Mouse (Mus musculus) embryonic facial prominence, embryonic 13.5 days (tissue): ENCODE results near the gene Hist1h2bm. TPM values are rescaled to one million over a fixed set of nuclear protein-coding genes. Genes with fewer than 3 reads are reported as not detected.
A peak's percentile ranks its signal among the peaks of the same experiment; 100 is the strongest.
"Not testable (repeated sequence)": the region's sequence is repeated elsewhere in the genome, so short reads cannot be mapped to it uniquely, and the experiment has no call there.

Experiments
- ATAC-seq: fragments of 200-750 bp; cut with Nextera tagmentation; 2 replicates; pipeline ENCODE4 v1.8.0; 2017; ENCODE audit warnings: low read depth; ENCODE audit not compliant: insufficient number of reproducible peaks, insufficient read depth, low FRiP score, low TSS enrichment
- H3K27ac ChIP-seq: fragments of 300-500 bp; sonication (generic); 2 replicates; pipeline ENCODE4 v1.5.1; 2015; ENCODE audit warnings: moderate library complexity, mild to moderate bottlenecking, inconsistent platforms
- H3K27me3 ChIP-seq: fragments of 300-500 bp; sonication (generic); 2 replicates; pipeline ENCODE4 v1.6.1; 2015; ENCODE audit warnings: mild to moderate bottlenecking, inconsistent platforms
- H3K36me3 ChIP-seq: fragments of 300-500 bp; sonication (generic); 2 replicates; pipeline ENCODE4 v1.6.1; 2015; ENCODE audit warnings: mild to moderate bottlenecking, inconsistent platforms
- H3K4me1 ChIP-seq: fragments of 300-500 bp; sonication (generic); 2 replicates; pipeline ENCODE4 v1.6.1; 2015; ENCODE audit warnings: inconsistent platforms
- H3K4me2 ChIP-seq: fragments of 300-500 bp; sonication (generic); 2 replicates; pipeline ENCODE4 v1.6.1; 2015; ENCODE audit warnings: moderate library complexity, mild to moderate bottlenecking, inconsistent platforms
- H3K4me3 ChIP-seq: fragments of 300-500 bp; sonication (generic); 2 replicates; pipeline ENCODE4 v1.5.1; 2015; ENCODE audit warnings: mild to moderate bottlenecking, inconsistent platforms
- H3K9ac ChIP-seq: fragments of 300-500 bp; sonication (generic); 2 replicates; pipeline ENCODE4 v1.6.1; 2015; ENCODE audit warnings: mild to moderate bottlenecking, inconsistent platforms
- H3K9me3 ChIP-seq: fragments of 300-500 bp; sonication (generic); 2 replicates; pipeline ENCODE4 v1.6.1; 2016; ENCODE audit warnings: inconsistent platforms
- WGBS: fragments of 180-500 bp; shearing (Covaris S2); methylation state at CpG from one replicate; pipeline ENCODE4 v1.1.7; 2015; ENCODE audit warnings: mixed read lengths; 5-methylcytosine and 5-hydroxymethylcytosine counted together
- polyA plus RNA-seq: library from polyadenylated mRNA; unstranded; fragments of >200 nt; fragmentation: Nextera tagmentation; extraction: Ambion mirVana; gene quantifications from 2 replicates; pipeline ENCODE4 v1.2.1, GENCODE M21; 2015

Hist1h2bm gene
- 4.2 and 7.3 TPM in 2 replicates for polyA plus RNA-seq

DNA sequence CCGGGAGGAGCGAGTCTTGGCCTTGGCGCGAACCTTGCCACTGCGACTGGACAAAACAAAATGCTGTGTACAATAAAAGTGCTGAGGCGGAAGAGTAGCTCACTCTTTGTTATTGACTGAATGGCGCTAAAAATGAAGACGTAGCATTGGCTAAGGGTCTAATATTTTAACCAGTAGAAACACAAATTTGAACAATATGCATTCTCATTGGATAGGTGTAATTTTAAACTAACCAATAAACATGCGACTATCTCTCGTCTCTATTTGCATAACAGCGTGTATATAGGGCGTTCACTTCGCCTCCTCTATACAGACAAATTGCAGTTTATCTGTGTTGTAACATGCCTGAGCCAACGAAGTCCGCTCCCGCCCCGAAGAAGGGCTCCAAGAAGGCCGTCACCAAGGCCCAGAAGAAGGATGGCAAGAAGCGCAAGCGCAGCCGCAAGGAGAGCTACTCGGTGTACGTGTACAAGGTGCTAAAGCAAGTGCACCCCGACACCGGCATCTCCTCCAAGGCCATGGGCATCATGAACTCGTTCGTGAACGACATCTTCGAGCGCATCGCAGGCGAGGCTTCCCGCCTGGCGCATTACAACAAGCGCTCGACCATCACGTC, at the start of gene Hist1h2bm:
Gene Hist1h2bm (plus strand): TSS at position 288 of the 616 bp plus-strand sequence.
- under 1% methylated on average over 37 of the region's 37 CpGs for WGBS
- peak; percentile 96 for ATAC-seq

DNA sequence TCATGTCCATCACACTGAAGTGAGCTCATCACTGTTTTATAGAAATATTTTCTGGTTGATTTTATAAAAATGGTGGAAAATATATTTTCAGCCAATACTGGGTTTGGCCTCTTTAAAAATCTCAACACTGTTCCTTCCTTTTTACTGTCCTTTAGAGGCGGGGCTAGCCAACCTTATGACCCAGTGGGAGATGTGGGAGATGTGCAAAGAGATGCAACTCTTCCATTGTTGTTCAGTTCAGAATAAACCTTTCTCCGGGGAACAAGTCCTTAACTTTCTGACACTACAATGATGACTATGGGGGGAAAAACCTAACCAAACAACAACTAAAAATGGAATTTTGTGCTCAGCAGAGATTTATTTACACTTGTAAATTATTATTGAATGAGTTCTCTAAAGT, 44.5 kb upstream of the Hist1h2bm start, which contains the start of gene Olfr1360:
Gene Olfr1360 (minus strand): TSS at position 101 of the 400 bp plus-strand sequence.
- no peak within 1 kb of the TSS for H3K9ac ChIP-seq
- H3K27ac ChIP-seq, result no peak within 1 kb of the TSS
- no peaks in the 10 kb centered on the region for H3K27me3 ChIP-seq
- no peaks in the 10 kb centered on the region for H3K4me1 ChIP-seq
- H3K9me3 ChIP-seq, result no peaks in the 10 kb centered on the region
- H3K4me2 ChIP-seq, result no peak within 1 kb of the TSS
- WGBS, result 84% methylated on average over 2 of the region's 2 CpGs
- H3K4me3 ChIP-seq, result no peak within 1 kb of the TSS
- no peaks in the 10 kb centered on the region for H3K36me3 ChIP-seq
- ATAC-seq, result no peak

More for the DNA sequence above, at the start of gene Hist1h2bm:
- peak within 1 kb of the TSS; percentile 45 for H3K4me3 ChIP-seq
- peak within 1 kb of the TSS; percentile 64 for H3K4me2 ChIP-seq
- not testable (repeated sequence) for H3K36me3 ChIP-seq, H3K9me3 ChIP-seq, H3K27me3 ChIP-seq
- peak within 1 kb of the TSS; percentile 92 for H3K27ac ChIP-seq
- peaks cover 31% of the 10 kb centered on the region for H3K4me1 ChIP-seq
- peak within 1 kb of the TSS; percentile 73 for H3K9ac ChIP-seq

DNA sequence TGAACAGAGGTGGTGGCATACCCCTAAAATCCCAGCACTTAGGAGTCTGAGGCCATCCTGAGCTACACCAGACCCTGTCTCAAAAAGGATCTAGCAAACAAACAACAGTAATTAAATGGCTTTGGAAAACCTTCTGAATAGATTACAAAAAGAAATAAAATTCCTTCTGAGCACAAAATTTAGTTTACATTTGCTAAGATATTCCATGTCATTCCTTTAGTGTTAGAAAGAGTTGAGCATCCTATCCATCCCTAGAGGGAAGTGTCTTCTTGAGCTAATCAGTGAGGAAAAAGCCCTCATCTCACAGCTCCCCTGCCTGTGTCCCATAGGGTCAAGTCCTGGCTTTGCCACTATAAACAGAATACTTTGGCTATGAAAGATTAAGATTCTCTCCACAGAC, 24.0 kb upstream of the Hist1h2bm start, which contains the start of gene Olfr1359:
Gene Olfr1359 (plus strand): TSS at position 301 of the 400 bp plus-strand sequence.
- no peak within 1 kb of the TSS for H3K4me3 ChIP-seq
- no peak for ATAC-seq
- H3K4me2 ChIP-seq, result no peak within 1 kb of the TSS
- H3K27me3 ChIP-seq, result no peaks in the 10 kb centered on the region
- no peaks in the 10 kb centered on the region for H3K9me3 ChIP-seq
- no peak within 1 kb of the TSS for H3K9ac ChIP-seq
- H3K27ac ChIP-seq, result no peak within 1 kb of the TSS
- H3K4me1 ChIP-seq, result no peaks in the 10 kb centered on the region
- no peaks in the 10 kb centered on the region for H3K36me3 ChIP-seq

DNA sequence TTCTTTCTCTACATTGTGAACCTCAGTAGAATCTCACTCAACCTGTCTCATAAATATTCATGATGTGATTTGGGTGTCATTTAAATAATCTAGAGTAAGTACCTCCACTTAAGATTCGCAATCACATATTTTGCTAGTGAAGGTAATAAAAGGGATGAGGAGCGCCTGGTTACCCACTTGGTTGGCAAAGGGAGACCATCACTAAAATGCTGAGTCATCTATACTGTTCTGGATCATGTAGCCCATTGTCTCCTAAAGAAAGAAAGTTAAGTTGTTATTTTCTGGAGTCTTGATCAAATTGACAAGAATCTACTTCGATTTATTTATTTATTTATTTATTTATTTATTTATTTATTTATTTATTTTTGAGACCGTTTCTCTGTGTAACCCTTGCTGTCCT, 15.2 kb upstream of the Hist1h2bm start:
- Histone ChIP-seq H3K27ac (no peak overlapping the region), H3K4me2 (no peak overlapping the region), H3K27me3 (no peaks in the 10 kb centered on the region), H3K4me3 (no peak overlapping the region), H3K9me3 (no peaks in the 10 kb centered on the region), H3K4me1 (0 out of 2 replicates have a peak, but pooled peaks cover 4% of the 10 kb centered on the region), H3K36me3 (no peaks in the 10 kb centered on the region), H3K9ac (no peak overlapping the region)
- 75% methylated on average over 4 of the region's 4 CpGs for WGBS
- no peak for ATAC-seq

DNA sequence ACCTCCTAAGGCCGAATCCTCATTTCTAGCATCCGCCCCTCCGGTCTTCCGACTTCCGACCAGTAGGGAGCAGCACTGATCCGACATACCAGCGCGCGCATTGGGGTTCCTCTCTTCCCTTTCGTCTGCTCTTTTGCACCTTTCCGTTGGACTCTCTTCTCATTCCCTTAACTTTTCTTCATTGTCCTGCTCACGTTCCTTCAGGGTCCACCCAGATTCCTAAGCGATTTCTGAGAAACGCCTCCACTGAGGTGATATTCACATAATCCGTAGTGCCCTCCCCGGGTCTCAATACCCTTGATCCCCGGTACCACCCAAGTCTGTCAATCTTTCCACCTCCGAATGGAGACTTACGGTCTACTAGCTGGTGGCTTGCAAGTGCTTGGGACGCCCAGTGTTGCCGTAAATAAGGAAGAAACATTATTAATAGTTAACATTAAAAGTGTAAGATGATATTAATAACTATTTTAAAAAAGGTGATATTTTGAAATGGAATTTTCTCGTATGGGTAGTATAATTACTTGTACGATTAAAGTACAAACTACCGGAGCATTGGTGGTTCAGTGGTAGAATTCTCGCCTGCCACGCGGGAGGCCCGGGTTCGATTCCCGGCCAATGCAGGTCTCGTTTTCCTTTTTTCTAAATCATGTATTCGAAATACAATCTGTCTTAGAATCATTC, 11.7 kb upstream of the Hist1h2bm start:
- Histone ChIP-seq H3K4me3 (peak overlapping the region; percentile 66), H3K27me3 (no peaks in the 10 kb centered on the region), H3K9ac (peak overlapping the region; percentile 75), H3K4me2 (peak overlapping the region; percentile 66), H3K27ac (peak overlapping the region; percentile 88), H3K36me3 (no peaks in the 10 kb centered on the region), H3K4me1 (peaks cover 8% of the 10 kb centered on the region), H3K9me3 (no peaks in the 10 kb centered on the region)
- ATAC-seq, result peak; percentile 81; the same call in 1 of the 2 replicates
- WGBS, result under 1% methylated on average over 32 of the region's 32 CpGs

DNA sequence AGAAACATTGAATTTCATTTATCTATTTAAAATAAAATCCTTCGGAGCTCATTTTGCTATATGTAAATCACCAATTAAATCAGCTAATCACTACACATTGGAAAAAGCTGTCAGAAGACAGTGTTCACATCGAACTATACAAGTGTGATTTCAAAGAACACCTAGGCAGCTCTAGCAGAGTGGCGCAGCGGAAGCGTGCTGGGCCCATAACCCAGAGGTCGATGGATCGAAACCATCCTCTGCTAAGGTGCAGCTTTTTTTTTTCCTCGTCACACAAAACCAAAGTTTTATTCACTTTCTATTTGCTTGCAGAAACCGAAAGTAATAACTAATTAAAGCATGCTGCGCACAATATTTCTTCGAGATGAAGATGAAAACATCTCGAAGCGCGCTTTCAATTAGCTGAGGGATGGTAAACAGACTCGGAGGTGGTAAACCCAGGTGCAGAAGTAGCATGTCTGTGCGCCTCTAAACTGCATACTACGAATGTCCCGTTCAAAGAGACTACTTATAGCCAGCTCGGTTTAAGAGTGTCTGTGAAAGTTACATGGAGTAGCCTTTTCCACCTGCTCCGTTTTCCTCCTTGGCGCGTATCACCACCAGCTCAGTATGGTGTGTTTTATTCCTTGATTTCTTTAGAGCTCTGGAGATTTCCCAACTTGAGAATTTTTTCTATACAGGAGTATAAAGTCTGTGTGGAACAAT, 10.9 kb upstream of the Hist1h2bm start:
- H3K4me2 ChIP-seq, result peak overlapping the region; percentile 66
- peak overlapping the region; percentile 70 for H3K9ac ChIP-seq
- H3K27ac ChIP-seq, result peak overlapping the region; percentile 23; the same call in 1 of the 2 replicates
- no peaks in the 10 kb centered on the region for H3K27me3 ChIP-seq
- peaks cover 12% of the 10 kb centered on the region for H3K4me1 ChIP-seq
- peak overlapping the region; percentile 53 for H3K4me3 ChIP-seq
- 2% methylated on average over 22 of the region's 22 CpGs for WGBS
- no peaks in the 10 kb centered on the region for H3K36me3 ChIP-seq
- peak; percentile 75 for ATAC-seq
- no peaks in the 10 kb centered on the region for H3K9me3 ChIP-seq

DNA sequence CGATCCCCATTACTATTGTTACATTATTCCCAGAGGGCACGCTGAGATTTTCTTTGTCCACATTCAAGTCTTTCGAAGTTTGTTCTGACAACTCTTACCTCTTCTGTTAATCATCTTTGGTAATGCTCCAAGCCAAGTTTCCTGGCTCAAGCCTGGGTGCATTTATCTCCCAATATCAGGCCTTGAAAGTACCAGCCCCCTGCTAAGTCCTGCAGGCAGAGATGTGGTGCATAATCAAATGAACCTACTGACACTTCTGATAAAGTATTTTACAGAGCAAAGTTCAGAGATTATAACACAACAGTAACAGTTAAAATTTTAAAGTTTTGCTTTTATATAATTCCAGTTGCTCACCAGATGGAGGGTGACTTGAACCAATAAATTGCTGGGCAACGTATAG, 10.1 kb upstream of the Hist1h2bm start:
- Histone ChIP-seq H3K4me1 (peaks cover 12% of the 10 kb centered on the region), H3K9me3 (no peaks in the 10 kb centered on the region), H3K9ac (peak overlapping the region; percentile 70), H3K27ac (peak overlapping the region; percentile 23; the same call in 1 of the 2 replicates), H3K36me3 (no peaks in the 10 kb centered on the region), H3K4me3 (peak overlapping the region; percentile 53), H3K4me2 (peak overlapping the region; percentile 66), H3K27me3 (no peaks in the 10 kb centered on the region)
- ATAC-seq, result no peak
- 25% methylated on average over 4 of the region's 4 CpGs for WGBS

DNA sequence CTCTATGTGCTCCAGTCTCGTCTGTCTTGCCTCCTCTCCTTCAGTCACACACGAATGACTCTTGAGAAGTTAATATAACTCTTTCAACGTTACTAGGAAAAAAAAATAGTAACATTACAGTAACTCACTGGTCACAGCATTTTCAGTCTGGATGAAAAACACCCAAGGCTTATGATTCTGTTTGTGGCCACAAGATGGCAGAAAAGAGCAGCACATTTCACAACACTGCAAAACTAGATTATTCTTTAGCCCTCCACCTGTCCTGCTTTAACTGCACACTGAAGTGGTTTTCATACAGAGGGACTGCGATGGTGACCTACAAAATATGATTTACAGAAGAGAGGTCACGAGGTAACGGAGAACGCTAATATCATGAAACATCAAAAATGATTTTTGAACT, 7.1 kb upstream of the Hist1h2bm start:
- Histone ChIP-seq H3K27ac (peak overlapping the region; percentile 96), H3K9me3 (no peaks in the 10 kb centered on the region), H3K36me3 (no peaks in the 10 kb centered on the region), H3K9ac (peak overlapping the region; percentile 78), H3K4me2 (peak overlapping the region; percentile 85), H3K4me1 (peaks cover 23% of the 10 kb centered on the region), H3K4me3 (peak overlapping the region; percentile 50), H3K27me3 (no peaks in the 10 kb centered on the region)
- WGBS, result under 1% methylated on average over 7 of the region's 7 CpGs
- no peak for ATAC-seq

DNA sequence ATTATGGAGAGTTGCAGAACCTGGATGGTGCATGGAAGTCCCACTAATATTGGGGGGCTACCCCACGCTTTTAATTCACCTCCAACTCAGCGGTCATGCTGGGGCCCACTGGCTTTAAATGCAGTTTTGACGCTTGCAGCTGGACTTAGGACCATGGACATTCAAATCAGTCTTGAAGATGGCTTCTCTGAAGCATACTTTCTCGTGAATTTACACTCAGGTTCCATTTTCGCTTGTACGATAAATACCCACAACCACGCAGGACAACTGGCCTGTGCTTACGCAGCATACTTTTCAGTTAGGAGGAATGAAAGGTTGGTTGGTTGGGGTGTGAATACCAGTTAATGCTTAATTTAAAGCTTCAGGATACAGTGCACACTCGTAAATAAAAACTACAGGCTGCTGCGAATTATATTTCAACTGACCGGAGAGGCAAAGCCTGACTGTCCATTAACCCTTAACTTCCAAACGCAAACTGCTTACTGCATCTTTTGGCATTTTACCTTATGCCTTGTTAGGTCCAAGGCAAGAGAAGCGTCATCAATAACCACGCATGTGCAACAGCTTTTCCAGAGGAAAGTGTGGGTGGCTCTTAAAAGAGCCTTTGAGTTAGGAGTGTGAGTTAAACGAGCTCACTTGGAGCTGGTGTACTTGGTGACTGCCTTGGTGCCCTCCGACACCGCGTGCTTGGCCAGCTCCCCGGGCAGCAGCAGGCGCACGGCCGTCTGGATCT, 6.5 kb upstream of the Hist1h2bm start:
- Histone ChIP-seq H3K27me3 (no peaks in the 10 kb centered on the region), H3K4me1 (peaks cover 28% of the 10 kb centered on the region), H3K4me3 (peak overlapping the region; percentile 50), H3K9ac (peak overlapping the region; percentile 78), H3K36me3 (no peaks in the 10 kb centered on the region), H3K9me3 (no peaks in the 10 kb centered on the region), H3K4me2 (peak overlapping the region; percentile 85), H3K27ac (peak overlapping the region; percentile 96)
- WGBS, result 1% methylated on average over 22 of the region's 22 CpGs
- ATAC-seq, result no peak

DNA sequence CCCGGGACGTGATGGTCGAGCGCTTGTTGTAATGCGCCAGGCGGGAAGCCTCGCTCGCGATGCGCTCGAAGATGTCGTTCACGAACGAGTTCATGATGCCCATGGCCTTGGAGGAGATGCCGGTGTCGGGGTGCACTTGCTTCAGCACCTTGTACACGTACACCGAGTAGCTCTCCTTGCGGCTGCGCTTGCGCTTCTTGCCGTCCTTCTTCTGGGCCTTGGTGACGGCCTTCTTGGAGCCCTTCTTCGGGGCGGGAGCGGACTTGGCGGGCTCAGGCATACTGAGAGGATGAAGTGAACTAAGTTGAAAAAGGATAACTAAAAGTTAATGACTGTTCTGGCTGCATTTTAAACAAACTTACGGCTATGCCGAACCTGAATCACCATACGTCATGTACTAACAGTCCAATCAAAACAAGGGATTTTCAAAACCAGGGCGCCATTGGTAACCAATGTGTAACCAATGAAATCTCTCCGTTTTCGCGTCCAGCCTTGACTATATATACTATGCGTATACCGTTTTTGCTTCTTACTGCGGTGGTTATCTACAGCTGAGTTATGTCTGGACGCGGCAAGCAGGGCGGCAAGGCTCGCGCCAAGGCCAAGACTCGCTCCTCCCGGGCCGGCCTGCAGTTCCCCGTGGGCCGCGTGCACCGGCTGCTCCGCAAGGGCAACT, 5.8 kb upstream of the Hist1h2bm start, which contains the start of the genes Hist1h2bl and Hist1h2ai:
Gene Hist1h2bl (minus strand): TSS at position 280 of the 676 bp plus-strand sequence.
Gene Hist1h2ai (plus strand): TSS at position 559 of the 676 bp plus-strand sequence.
- not testable (repeated sequence) for H3K9me3 ChIP-seq, H3K27me3 ChIP-seq, H3K36me3 ChIP-seq
- peak within 1 kb of the TSS; percentile 85 for H3K4me2 ChIP-seq
- peak within 1 kb of the TSS; percentile 96 for H3K27ac ChIP-seq
- peak within 1 kb of the TSS; percentile 79 for H3K9ac ChIP-seq
- WGBS, result under 1% methylated on average over 38 of the region's 50 CpGs
- peak; percentile 89 for ATAC-seq
- peak within 1 kb of the TSS; percentile 50 for H3K4me3 ChIP-seq
- peaks cover 35% of the 10 kb centered on the region for H3K4me1 ChIP-seq
